Mouse (Mus musculus): ENCODE results near the gene Synj2. TPM values are rescaled to one million over a fixed set of nuclear protein-coding genes. Genes with fewer than 3 reads are reported as not detected.

Gene Synj2
- polyA plus RNA-seq, 1 experiment from 2014 or later = 2.4 TPM

Other genes with a start within 250 kb of the Synj2 start
- gene Snx9, start 100.0 kb upstream of the Synj2 start, polyA plus RNA-seq (2015; fragmentation: Nextera tagmentation; extraction: Ambion mirVana) = 11.9 and 13.4 TPM in 2 replicates
- gene Serac1, start 138.5 kb downstream of the Synj2 start, polyA plus RNA-seq (2015; fragmentation: Nextera tagmentation; extraction: Ambion mirVana) = 1.0 and 1.8 TPM in 2 replicates
- 63.2 and 73.0 TPM in 2 replicates for gene Gtf2h5, start 138.5 kb downstream of the Synj2 start, polyA plus RNA-seq (2015; fragmentation: Nextera tagmentation; extraction: Ambion mirVana)
- gene Tulp4, start 165.2 kb downstream of the Synj2 start, polyA plus RNA-seq (2015; fragmentation: Nextera tagmentation; extraction: Ambion mirVana) = 30.5 and 38.3 TPM in 2 replicates